Comparison of ENCODE assay signal across 15 mouse cellular contexts in the genomic region with DNA sequence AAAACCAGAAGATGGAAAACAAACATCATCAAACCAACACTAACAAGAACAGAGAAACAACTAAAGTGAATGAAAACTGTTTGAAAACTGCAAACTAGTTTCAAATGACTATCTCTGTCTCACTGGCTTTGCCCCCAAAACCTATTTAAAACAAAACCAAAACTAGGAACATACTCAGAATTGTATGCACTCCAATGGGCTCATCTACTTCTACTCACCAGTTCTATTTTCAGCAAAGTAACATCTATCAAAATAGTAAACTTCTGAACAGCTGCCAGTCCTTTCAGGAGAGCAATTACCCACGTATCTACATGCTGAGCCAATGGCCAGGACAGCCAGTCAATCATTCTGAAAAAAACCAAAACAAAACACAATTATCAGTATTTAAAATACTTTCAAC.
"Had no signal": no experiment of that assay in that cellular context is flagged by ENCODE, and none has a peak within 500 bp of the region (broad histone marks: within the 10 kb centered on the region; RNA-seq: fewer than 3 reads in every experiment).

No protein-coding gene starts in this region.

- H3K4me3 ChIP-seq: kidney, embryonic 15.5 days; left cerebral cortex, adult 2 months; liver, embryonic 13.5 days; neural tube, embryonic 13.5 days had no signal

- H3K9ac ChIP-seq: kidney, embryonic 15.5 days; liver, embryonic 13.5 days; neural tube, embryonic 13.5 days had no signal

- H3K27ac ChIP-seq: kidney, embryonic 15.5 days; left cerebral cortex, adult 2 months; liver, embryonic 13.5 days; neural tube, embryonic 13.5 days had no signal

- H3K4me2 ChIP-seq: kidney, embryonic 15.5 days; liver, embryonic 13.5 days; midbrain, embryonic 11.5 days; neural tube, embryonic 13.5 days had no signal

- H3K4me1 ChIP-seq: kidney, embryonic 15.5 days had no signal

- DNase-seq: kidney, postnatal 10 days; kidney, postnatal 36 days; layer of hippocampus, postnatal 36 days; liver, embryonic 13.5 days; lung, adult 2 months; lung, postnatal 14 days; lung, postnatal 4 days; midbrain, embryonic 14.5 days; retina, postnatal 1 day; thymus, adult 18-20 months; thymus, postnatal 36 days had no signal

- H3K27me3 ChIP-seq: kidney, embryonic 15.5 days; liver, embryonic 13.5 days; neural tube, embryonic 13.5 days had no signal

- H3K9me3 ChIP-seq: kidney, embryonic 15.5 days; liver, embryonic 13.5 days; neural tube, embryonic 13.5 days had no signal
